Mouse (Mus musculus) ES-E14 (cell line): ENCODE results near the gene Rtl8b.
"Not testable (repeated sequence)": the region's sequence is repeated elsewhere in the genome, so short reads cannot be mapped to it uniquely, and the experiment has no call there.

ENCODE experiments used
- CHD2 ChIP-seq: IDR thresholded peaks from 2 replicates; pipeline ENCODE4 v1.6.1; 2014; ENCODE audit warnings: mild to moderate bottlenecking, low read depth, low read length, inconsistent platforms
- MAFK ChIP-seq: IDR thresholded peaks from 2 replicates; pipeline ENCODE4 v1.6.1; 2014; ENCODE audit warnings: mild to moderate bottlenecking, low read depth, low read length, inconsistent platforms; ENCODE audit not compliant: insufficient read depth
- ZC3H11A ChIP-seq: IDR thresholded peaks from 2 replicates; pipeline ENCODE4 v1.6.1; 2012; ENCODE audit warnings: low read depth, mild to moderate bottlenecking, inconsistent platforms, low read length, borderline replicate concordance

GRCm38 (mm10) chrX:53684676-53685075 lies 14.5 kb upstream of the Rtl8b start:
- not testable (repeated sequence) for TF ChIP-seq ZC3H11A, CHD2, MAFK
